Mouse (Mus musculus): ENCODE results near the gene Ffar3.
"Not testable (repeated sequence)": the region's sequence is repeated elsewhere in the genome, so short reads cannot be mapped to it uniquely, and the experiment has no call there.

Ffar3 gene

DNA sequence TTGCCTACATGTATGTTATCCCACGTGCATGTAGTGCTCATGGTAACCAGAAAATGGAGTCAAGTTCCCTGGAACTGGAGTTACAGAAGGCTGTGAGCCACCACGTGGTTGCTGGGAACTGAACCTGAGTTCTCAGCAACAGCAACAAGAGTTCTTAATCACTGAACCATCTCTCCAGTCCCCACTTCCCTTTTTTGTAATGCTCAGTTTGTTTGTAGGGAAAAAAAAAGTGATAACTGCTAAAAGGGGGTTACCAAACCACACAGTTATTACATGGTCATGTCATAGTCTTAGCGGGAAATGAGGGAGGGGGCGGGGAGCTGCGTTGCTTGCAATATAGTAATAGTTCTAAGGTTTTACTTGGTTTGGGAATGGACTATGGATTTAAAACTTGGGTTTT lies 13.9 kb downstream of the Ffar3 start:
- DNase-seq = no peak

DNA sequence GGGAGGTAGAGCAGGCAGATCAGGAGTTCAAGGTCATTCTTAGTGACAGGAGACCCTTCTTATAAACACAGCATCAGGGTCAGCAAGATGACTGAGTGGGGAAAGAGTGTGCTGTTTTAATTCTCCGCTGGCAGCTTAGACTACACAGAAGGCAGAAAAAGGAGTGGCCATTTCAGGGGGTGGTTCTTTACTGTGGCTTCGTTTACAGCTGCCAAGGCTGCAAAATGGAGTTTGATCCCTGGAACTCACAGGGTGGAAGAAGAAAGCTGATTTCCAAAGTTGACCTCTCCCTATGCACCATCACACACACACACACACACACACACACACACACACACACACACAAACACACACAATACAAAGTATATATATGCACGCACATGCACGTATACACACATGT lies 14.6 kb downstream of the Ffar3 start:
- no peak for DNase-seq

DNA sequence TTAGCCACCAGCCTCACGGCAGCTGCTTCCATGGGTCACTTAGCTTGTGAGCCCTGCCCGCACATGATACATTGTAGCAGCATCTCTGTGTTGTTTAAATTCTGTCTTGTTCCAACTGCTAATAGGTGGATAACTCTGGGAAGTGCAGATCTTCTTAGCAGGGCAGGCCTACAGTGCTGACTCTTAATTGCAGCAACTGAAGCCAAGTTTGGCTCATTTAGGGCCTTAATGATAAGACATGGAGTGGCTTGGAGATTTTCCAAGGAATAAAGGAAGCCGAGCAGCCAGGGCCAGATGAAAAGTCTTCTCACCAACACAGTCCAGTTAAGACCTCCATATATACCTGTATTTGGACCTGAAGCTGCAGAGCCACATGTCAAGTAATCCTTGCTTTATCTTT lies 15.7 kb downstream of the Ffar3 start:
- DNase-seq = no peak

- DNase-seq = no peak
Observed at GRCm38 (mm10) chr7:30837277-30837676, 18.7 kb downstream of the Ffar3 start.

GRCm38 (mm10) chr7:30832684-30833083 lies 23.3 kb downstream of the Ffar3 start:
- DNase-seq = not testable (repeated sequence)

GRCm38 (mm10) chr7:30832261-30832660 lies 23.7 kb downstream of the Ffar3 start:
- no peak for DNase-seq

DNA sequence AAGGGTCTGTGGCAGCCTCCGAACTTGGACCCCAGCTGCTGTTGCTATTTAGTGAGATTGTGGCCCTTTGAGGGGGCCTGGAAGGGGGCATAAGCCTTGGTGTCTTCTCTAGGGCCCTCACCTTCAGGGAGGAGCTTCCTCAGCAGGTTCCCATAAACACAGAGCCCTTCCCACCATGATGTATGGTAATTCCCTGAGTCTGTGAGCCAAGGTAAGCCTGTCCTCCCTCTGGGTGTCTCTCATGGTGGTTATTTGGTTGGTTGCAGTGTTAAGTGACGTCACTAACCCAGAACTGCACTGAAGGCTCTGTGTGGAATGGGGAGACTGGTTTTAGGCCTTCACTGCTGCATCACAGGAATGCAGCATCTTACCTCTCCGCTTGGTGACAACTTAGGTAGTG lies 26.6 kb downstream of the Ffar3 start:
- DNase-seq = no peak

DNA sequence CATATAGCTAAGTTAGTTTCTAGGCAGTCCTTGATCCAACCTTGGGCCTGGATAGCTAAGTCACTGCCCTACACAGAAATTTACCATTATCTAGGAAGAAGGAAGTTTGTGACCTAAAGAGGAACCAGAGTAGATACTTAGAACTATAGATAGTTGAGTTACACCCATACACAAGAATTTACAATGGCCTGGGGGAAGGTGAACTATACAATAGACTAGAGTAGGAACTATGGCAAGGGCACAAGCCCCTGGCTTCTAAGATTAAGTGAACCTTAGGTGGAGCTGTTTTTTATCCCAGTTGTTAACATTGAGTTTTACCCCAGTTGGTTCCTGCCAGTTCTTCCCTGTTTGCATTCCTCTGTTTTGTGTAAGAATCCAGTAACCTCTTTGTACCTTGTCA lies 27.1 kb downstream of the Ffar3 start:
- not testable (repeated sequence) for DNase-seq

DNA sequence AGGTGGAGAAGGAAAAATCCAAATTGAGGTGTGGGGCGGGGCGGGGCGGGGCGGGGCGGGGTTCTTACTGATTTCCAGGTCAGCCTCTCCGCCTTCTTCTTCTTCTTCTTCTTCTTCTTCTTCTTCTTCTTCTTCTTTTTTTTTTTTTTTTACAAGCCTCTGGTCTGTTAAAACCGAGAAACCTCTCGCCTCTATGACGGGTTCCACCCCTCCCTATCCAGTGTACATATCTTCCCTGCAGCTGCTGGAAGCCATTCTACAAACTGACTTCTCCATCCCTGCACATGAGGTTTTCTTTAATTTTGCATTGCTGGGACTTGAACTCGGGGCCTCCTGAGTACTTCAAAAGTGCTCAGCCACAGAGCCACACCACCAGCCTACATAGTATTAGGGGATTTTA lies 29.3 kb downstream of the Ffar3 start:
- DNase-seq = no peak

GRCm38 (mm10) chr7:30824306-30824705 lies 31.7 kb downstream of the Ffar3 start:
- DNase-seq = no peak

DNA sequence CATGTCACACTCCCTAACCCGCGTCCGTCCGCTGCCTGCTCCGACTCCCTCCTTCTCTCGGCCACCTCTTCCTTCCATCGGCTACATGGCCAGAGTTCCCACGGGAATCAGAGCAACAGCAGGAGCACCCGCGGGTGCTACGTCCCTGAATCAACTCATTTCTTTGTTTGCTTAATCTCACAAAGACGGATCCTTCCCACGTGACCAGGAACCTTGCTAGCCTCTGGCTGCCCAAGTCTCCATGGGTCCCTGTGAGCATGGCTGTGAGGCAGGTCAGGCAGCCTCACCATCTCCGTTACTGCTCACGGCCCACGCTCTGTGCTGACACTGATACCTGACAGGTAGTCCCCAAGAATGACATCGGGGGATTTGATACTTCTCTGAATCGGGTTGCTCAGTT lies 32.3 kb downstream of the Ffar3 start, which contains the start of gene Ffar2:
Gene Ffar2, minus strand, starts transcription at position 101 of the 400 bp plus-strand sequence.
- no peak for DNase-seq

DNA sequence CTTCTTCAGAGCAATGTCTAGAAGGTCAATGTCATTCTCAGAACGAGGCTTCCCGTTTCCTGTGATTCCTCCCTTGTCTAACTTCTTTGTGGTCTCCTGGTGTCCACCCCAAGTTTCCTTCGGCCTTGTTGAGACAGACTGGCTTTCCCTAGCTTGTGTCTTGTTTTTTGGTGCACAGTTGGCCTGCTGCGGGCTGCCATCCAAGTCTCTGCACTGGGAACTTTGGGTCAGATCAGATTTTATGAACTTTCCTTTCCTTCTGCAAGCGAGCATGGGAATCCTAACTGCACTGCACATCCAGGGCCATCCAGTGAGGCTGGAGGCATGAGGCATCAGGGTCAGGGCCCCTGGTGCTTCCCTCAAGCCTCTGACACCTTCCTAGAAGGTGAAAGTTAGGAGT lies 34.4 kb downstream of the Ffar3 start:
- DNase-seq = peak; percentile 25 to 54

GRCm38 (mm10) chr7:30820854-30821445 lies 35.0 kb downstream of the Ffar3 start:
- no peak for DNase-seq

- DNase-seq = no peak
Observed at GRCm38 (mm10) chr7:30820131-30820530, 35.8 kb downstream of the Ffar3 start.

DNA sequence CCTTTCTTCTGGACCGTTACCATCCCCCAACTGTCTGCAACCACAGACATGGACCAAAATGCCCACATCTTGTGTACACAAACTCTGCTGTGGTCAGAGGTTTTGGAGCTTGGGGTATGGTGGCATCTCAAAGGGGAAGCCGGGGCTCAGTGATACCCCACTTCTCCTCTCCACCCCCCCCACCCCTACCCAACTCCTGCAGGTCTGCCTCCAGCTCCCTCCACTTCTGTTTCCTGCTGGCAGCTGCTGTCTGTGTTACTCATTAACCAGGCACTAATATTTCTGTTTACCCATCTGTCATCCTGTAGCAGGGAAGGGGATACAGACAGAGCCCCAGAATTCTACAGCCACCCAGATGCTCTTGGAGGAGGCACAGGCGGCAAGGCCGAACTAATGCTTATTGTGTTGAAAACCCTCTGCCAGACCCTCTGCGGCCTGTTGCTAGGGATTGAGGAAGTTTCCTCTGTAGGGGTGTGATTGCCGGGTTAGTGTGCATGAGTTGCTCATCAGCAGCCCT lies 43.6 kb downstream of the Ffar3 start:
- DNase-seq = peak in 1 of 2 experiments; percentile 14

DNA sequence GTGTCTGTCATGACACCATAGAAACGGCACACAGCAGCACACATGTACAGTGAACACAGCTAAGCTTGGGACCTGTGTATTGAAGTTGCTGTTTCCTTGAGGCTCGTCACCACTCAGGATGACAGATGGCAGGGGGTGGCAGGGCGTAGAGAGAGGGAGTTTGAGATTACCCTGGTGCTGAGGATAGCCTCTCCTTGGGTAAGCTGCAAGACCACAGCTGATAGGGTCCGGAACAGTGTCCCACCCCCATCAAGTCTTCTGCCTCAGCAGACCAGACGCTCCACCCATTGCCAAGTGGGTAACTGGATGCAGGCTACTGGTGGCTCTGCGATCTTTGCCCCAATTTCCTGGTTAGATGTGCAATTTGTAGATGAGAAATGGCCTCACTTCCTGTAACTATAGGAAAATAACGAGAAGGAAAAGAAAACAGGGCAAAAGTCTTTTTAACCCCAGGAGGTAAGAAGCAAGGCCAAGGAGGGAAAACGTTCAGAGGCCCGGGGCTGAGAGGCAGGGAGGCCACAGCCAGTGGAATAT lies 44.2 kb downstream of the Ffar3 start:
- DNase-seq = no peak

DNA sequence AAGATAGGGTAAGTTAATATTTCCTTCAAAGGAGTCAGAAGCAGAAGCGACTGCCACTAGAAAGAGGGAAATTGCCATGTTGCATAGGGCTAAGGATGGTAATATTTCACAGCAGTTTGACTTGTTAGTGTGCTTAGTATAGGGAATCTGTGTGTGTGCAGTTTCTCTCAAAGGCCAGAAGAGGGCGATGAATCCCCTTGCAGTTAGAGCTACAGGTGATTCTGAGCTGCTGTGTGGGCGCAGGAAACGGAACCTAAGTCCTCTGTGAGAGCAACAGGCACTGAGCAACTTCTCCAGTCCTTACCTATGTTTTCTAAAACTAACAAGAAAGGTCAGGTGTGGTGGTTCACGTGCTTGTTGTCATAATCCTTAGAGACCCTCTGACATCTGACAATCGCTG lies 45.7 kb downstream of the Ffar3 start:
- no peak for DNase-seq

GRCm38 (mm10) chr7:30805924-30806323 lies 50.1 kb downstream of the Ffar3 start:
- peak; percentile 58 to 60 for DNase-seq

All from kidney, postnatal 4 days (tissue).